Mouse (Mus musculus) heart, postnatal 0 days (tissue): Measurements from ENCODE around the gene Glyctk. TPM values are rescaled to one million over a fixed set of nuclear protein-coding genes. Genes with fewer than 3 reads are reported as not detected.

Experiments used
- ATAC-seq: fragments of 200-750 bp; cut with Nextera tagmentation; 2 replicates; pipeline ENCODE4 v1.8.0; 2017; ENCODE audit warnings: low read depth, moderate number of reproducible peaks, moderate library complexity; ENCODE audit not compliant: insufficient read depth
- DNase-seq: peaks from one replicate; pipeline ENCODE4 v3.0.0-alpha.2; 2016; ENCODE audit warnings: low spot score
- H3K27ac ChIP-seq: fragments of 300-500 bp; sonication (generic); 2 replicates; pipeline ENCODE4 v1.5.1; 2014; ENCODE audit warnings: low read depth, mild to moderate bottlenecking
- H3K27me3 ChIP-seq: fragments of 300-500 bp; sonication (generic); 2 replicates; pipeline ENCODE4 v1.6.1; 2014; ENCODE audit warnings: low read length, mixed read lengths; ENCODE audit not compliant: control insufficient read depth, insufficient read depth
- H3K36me3 ChIP-seq: fragments of 300-500 bp; sonication (generic); replicated peaks from 2 replicates; pipeline ENCODE4 v1.6.1; 2014; ENCODE audit warnings: low read length, mixed read lengths; ENCODE audit not compliant: control insufficient read depth, insufficient read depth
- H3K4me1 ChIP-seq: fragments of 300-500 bp; sonication (generic); 2 replicates; pipeline ENCODE4 v1.6.1; 2014; ENCODE audit warnings: antibody characterized with exemption; ENCODE audit not compliant: control insufficient read depth, insufficient read depth
- H3K4me2 ChIP-seq: fragments of 300-500 bp; sonication (generic); 2 replicates; pipeline ENCODE4 v1.6.1; 2014; ENCODE audit warnings: low read depth, mild to moderate bottlenecking, low read length, moderate library complexity
- H3K4me3 ChIP-seq: fragments of 300-500 bp; sonication (generic); 2 replicates; pipeline ENCODE4 v1.5.1; 2014; ENCODE audit warnings: low read depth, low read length
- H3K9ac ChIP-seq: fragments of 300-500 bp; sonication (generic); replicated peaks from 2 replicates; pipeline ENCODE4 v1.6.1; 2014; ENCODE audit warnings: low read depth, low read length, mixed read lengths
- H3K9me3 ChIP-seq: fragments of 300-500 bp; sonication (generic); replicated peaks from 2 replicates; pipeline ENCODE4 v1.6.1; 2016; ENCODE audit warnings: low read length; ENCODE audit not compliant: control insufficient read depth
- CTCF ChIP-seq: IDR thresholded peaks from 2 replicates; pipeline ENCODE4 v1.5.1; 2016; ENCODE audit warnings: antibody characterized with exemption, control low read depth, low read depth
- EP300 ChIP-seq: IDR thresholded peaks from 2 replicates; pipeline ENCODE4 v1.6.1; 2016; ENCODE audit warnings: antibody characterized with exemption, low read depth
- WGBS: fragments of 180-500 bp; shearing (Covaris S2); extraction: QIAGEN DNeasy Blood & Tissue Kit; methylation state at CpG from one replicate; pipeline ENCODE4 v1.1.7; 2014; 5-methylcytosine and 5-hydroxymethylcytosine counted together
- microRNA counts: library from miRNA; unstranded; fragments of <30 nt; microRNA quantifications from one replicate; lab custom pipeline; 2015
- microRNA-seq: library from miRNA; unstranded; fragments of <30 nt; microRNA quantifications from one replicate; pipeline ENCODE4, GENCODE M21; 2016
- polyA plus RNA-seq: library from polyadenylated mRNA; unstranded; fragments of >200 nt; fragmentation: Nextera tagmentation; extraction: Ambion mirVana; gene quantifications from 2 replicates; pipeline ENCODE4 v1.2.1, GENCODE M21; 2015
- total RNA-seq: library from RNA; depleted of rRNA; stranded (reverse); fragments of >200 nt; gene quantifications from 2 replicates; pipeline ENCODE4 v1.2.3, GENCODE M21; 2014; ENCODE audit warnings: low replicate concordance; rRNA removed

The Glyctk gene
- total and polyA plus RNA-seq, 2 experiments from 2014 or later, result 0.90 to 2.5 TPM

GRCm38 (mm10) chr9:106106241-106106640 is 51.7 kb downstream of the Glyctk start:
- TF ChIP-seq CTCF (no peak), EP300 (no peak)
- DNase-seq, result no peak
- WGBS, result 67% methylated on average over 9 of the region's 9 CpGs
- H3K27ac ChIP-seq, result no peak overlapping the region
- no peak overlapping the region for H3K4me3 ChIP-seq
- no peak overlapping the region for H3K9ac ChIP-seq
- no peak overlapping the region for H3K4me2 ChIP-seq
- ATAC-seq, result no peak
- H3K9me3 ChIP-seq, result 0 out of 2 replicates have a peak, but pooled peaks cover 3% of the 10 kb centered on the region
- no peaks in the 10 kb centered on the region for H3K27me3 ChIP-seq
- H3K4me1 ChIP-seq, result no peaks in the 10 kb centered on the region
- H3K36me3 ChIP-seq, result no peaks in the 10 kb centered on the region

GRCm38 (mm10) chr9:106104401-106104800 is 53.5 kb downstream of the Glyctk start:
- no peak overlapping the region for H3K27ac ChIP-seq
- H3K4me2 ChIP-seq, result no peak overlapping the region
- ATAC-seq (no peak), DNase-seq (no peak)
- WGBS, result 83% methylated on average over 7 of the region's 7 CpGs
- 0 out of 2 replicates have a peak, but pooled peaks cover 2% of the 10 kb centered on the region for H3K9me3 ChIP-seq
- no peaks in the 10 kb centered on the region for H3K4me1 ChIP-seq
- no peaks in the 10 kb centered on the region for H3K27me3 ChIP-seq
- H3K36me3 ChIP-seq, result no peaks in the 10 kb centered on the region
- no peak overlapping the region for H3K9ac ChIP-seq
- no peak overlapping the region for H3K4me3 ChIP-seq
- TF ChIP-seq EP300, result no peak
- no peak for TF ChIP-seq CTCF

MicroRNAs within 50 kb of the gene (microRNA counts, 519-probe panel; counts per million panel counts)
- microRNA mmu-let-7g (lab: Ali Mortazavi, UCI), result 9,229 counts per million, percentile 97 among the panel's probes with 10 or more counts

Small RNA genes within 50 kb of the gene (microRNA-seq; reads per million reads assigned to microRNA genes)
- gene Mir135a-1 (0.54 reads per million), gene Mirlet7g (58,560 reads per million, percentile 99 among the genes with 10 or more reads in this experiment)

Other genes starting within 250 kb of the Glyctk start
- gene Col6a5, start 197.5 kb downstream of the Glyctk start, total RNA-seq, result 0.23 TPM in 1 of 2 replicates, not detected in the other
- 0.03 and 0.15 TPM in 2 replicates for gene Col6a5, start 197.5 kb downstream of the Glyctk start, polyA plus RNA-seq
- gene Col6a4, start 61.4 kb downstream of the Glyctk start, total RNA-seq, result under 0.01 TPM in 1 of 2 replicates, not detected in the other
- 0.01 TPM in 1 of 2 replicates, not detected in the other for gene Col6a4, start 61.4 kb downstream of the Glyctk start, polyA plus RNA-seq
- 122 and 124 TPM in 2 replicates for gene Wdr82, start 12.8 kb upstream of the Glyctk start, total RNA-seq
- gene Wdr82, start 12.8 kb upstream of the Glyctk start, polyA plus RNA-seq, result 13.9 and 14.3 TPM in 2 replicates
- 7.5 and 22.8 TPM in 2 replicates for gene Ppm1m, start 41.6 kb upstream of the Glyctk start, total RNA-seq
- 13.1 and 15.1 TPM in 2 replicates for gene Ppm1m, start 41.6 kb upstream of the Glyctk start, polyA plus RNA-seq
- 92.1 and 105 TPM in 2 replicates for gene Twf2, start 45.0 kb upstream of the Glyctk start, total RNA-seq
- 57.3 and 64.2 TPM in 2 replicates for gene Twf2, start 45.0 kb upstream of the Glyctk start, polyA plus RNA-seq
- not detected in 2 replicates for gene Tlr9, start 64.5 kb upstream of the Glyctk start, total RNA-seq
- 0.04 and 0.05 TPM in 2 replicates for gene Tlr9, start 64.5 kb upstream of the Glyctk start, polyA plus RNA-seq
- 309 and 334 TPM in 2 replicates for gene Alas1, start 90.5 kb upstream of the Glyctk start, total RNA-seq
- gene Alas1, start 90.5 kb upstream of the Glyctk start, polyA plus RNA-seq, result 385 and 421 TPM in 2 replicates
- 12.3 and 38.0 TPM in 2 replicates for gene Poc1a, start 122.9 kb upstream of the Glyctk start, total RNA-seq
- gene Poc1a, start 122.9 kb upstream of the Glyctk start, polyA plus RNA-seq, result 13.6 and 13.8 TPM in 2 replicates
- gene Dusp7, start 210.5 kb upstream of the Glyctk start, total RNA-seq, result 46.9 and 47.7 TPM in 2 replicates
- 9.1 and 10.3 TPM in 2 replicates for gene Dusp7, start 210.5 kb upstream of the Glyctk start, polyA plus RNA-seq